Mouse (Mus musculus) heart, postnatal 0 days (tissue): ENCODE data around the gene 1700088E04Rik. TPM values are rescaled to one million over a fixed set of nuclear protein-coding genes. Genes with fewer than 3 reads are reported as not detected.

ENCODE experiments used
- ATAC-seq: fragments of 200-750 bp; cut with Nextera tagmentation; 2 replicates; pipeline ENCODE4 v1.8.0; 2017; ENCODE audit warnings: low read depth, moderate number of reproducible peaks, moderate library complexity; ENCODE audit not compliant: insufficient read depth
- DNase-seq: peaks from one replicate; pipeline ENCODE4 v3.0.0-alpha.2; 2016; ENCODE audit warnings: low spot score
- H3K27ac ChIP-seq: fragments of 300-500 bp; sonication (generic); 2 replicates; pipeline ENCODE4 v1.5.1; 2014; ENCODE audit warnings: low read depth, mild to moderate bottlenecking
- H3K27me3 ChIP-seq: fragments of 300-500 bp; sonication (generic); 2 replicates; pipeline ENCODE4 v1.6.1; 2014; ENCODE audit warnings: low read length, mixed read lengths; ENCODE audit not compliant: control insufficient read depth, insufficient read depth
- H3K36me3 ChIP-seq: fragments of 300-500 bp; sonication (generic); replicated peaks from 2 replicates; pipeline ENCODE4 v1.6.1; 2014; ENCODE audit warnings: low read length, mixed read lengths; ENCODE audit not compliant: control insufficient read depth, insufficient read depth
- H3K4me1 ChIP-seq: fragments of 300-500 bp; sonication (generic); 2 replicates; pipeline ENCODE4 v1.6.1; 2014; ENCODE audit warnings: antibody characterized with exemption; ENCODE audit not compliant: control insufficient read depth, insufficient read depth
- H3K4me2 ChIP-seq: fragments of 300-500 bp; sonication (generic); 2 replicates; pipeline ENCODE4 v1.6.1; 2014; ENCODE audit warnings: low read depth, mild to moderate bottlenecking, low read length, moderate library complexity
- H3K4me3 ChIP-seq: fragments of 300-500 bp; sonication (generic); 2 replicates; pipeline ENCODE4 v1.5.1; 2014; ENCODE audit warnings: low read depth, low read length
- H3K9ac ChIP-seq: fragments of 300-500 bp; sonication (generic); replicated peaks from 2 replicates; pipeline ENCODE4 v1.6.1; 2014; ENCODE audit warnings: low read depth, low read length, mixed read lengths
- H3K9me3 ChIP-seq: fragments of 300-500 bp; sonication (generic); replicated peaks from 2 replicates; pipeline ENCODE4 v1.6.1; 2016; ENCODE audit warnings: low read length; ENCODE audit not compliant: control insufficient read depth
- CTCF ChIP-seq: IDR thresholded peaks from 2 replicates; pipeline ENCODE4 v1.5.1; 2016; ENCODE audit warnings: antibody characterized with exemption, control low read depth, low read depth
- EP300 ChIP-seq: IDR thresholded peaks from 2 replicates; pipeline ENCODE4 v1.6.1; 2016; ENCODE audit warnings: antibody characterized with exemption, low read depth
- WGBS: fragments of 180-500 bp; shearing (Covaris S2); extraction: QIAGEN DNeasy Blood & Tissue Kit; methylation state at CpG from one replicate; pipeline ENCODE4 v1.1.7; 2014; 5-methylcytosine and 5-hydroxymethylcytosine counted together
- polyA plus RNA-seq: library from polyadenylated mRNA; unstranded; fragments of >200 nt; fragmentation: Nextera tagmentation; extraction: Ambion mirVana; gene quantifications from 2 replicates; pipeline ENCODE4 v1.2.1, GENCODE M21; 2015
- total RNA-seq: library from RNA; depleted of rRNA; stranded (reverse); fragments of >200 nt; gene quantifications from 2 replicates; pipeline ENCODE4 v1.2.3, GENCODE M21; 2014; ENCODE audit warnings: low replicate concordance; rRNA removed

Gene 1700088E04Rik
- total RNA-seq = 2.2 TPM in 1 of 2 replicates, not detected in the other
- polyA plus RNA-seq = 8.8 and 10.7 TPM in 2 replicates

DNA sequence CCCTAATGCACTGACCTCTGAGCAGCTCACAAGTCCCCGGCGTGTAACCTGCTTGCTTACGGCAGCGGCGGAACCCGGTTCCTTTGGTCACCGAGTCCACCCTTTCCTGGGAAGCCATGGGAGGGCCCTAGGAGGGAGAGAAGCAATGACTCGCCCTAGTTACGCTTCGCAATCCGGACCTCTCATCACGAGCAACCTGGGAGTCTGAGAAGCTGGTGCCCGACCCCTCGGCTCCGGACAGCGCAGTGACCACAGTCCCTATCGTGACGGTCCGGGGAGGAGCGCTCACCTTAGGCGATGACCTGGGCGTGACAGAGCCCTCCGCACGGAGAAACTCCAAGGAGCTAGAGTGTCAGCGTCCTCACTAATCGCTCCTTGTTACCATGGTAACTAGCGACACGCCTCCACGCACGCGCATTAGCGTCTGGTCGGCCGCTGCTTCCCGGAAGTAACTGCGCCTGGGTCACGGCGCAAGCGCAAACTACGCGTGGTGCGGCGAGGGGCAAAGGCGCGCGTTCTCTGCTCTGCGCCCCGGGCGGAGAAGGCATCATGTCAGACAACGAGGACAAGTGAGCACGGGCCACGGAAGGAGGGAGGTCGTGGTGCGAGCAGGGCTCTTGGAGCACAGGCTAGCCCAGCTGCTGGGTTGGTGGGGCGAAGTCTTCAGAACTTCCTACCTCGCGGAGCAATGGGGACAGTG is at the start of gene 1700088E04Rik, which contains the start of gene Polr2f:
Gene 1700088E04Rik (minus strand): TSS at position 388 of the 700 bp plus-strand sequence.
Gene Polr2f (plus strand): TSS at position 144 of the 700 bp plus-strand sequence.
- H3K4me2 ChIP-seq = peak within 1 kb of the TSS; percentile 92
- peak within 1 kb of the TSS; percentile 71 for H3K4me3 ChIP-seq
- no peaks in the 10 kb centered on the region for H3K9me3 ChIP-seq
- TF ChIP-seq CTCF (no peak), EP300 (no peak)
- peaks cover 18% of the 10 kb centered on the region for H3K36me3 ChIP-seq
- H3K27me3 ChIP-seq = no peaks in the 10 kb centered on the region
- peaks cover 7% of the 10 kb centered on the region; the same call in 1 of the 2 replicates for H3K4me1 ChIP-seq
- peak; percentile 90 for DNase-seq
- ATAC-seq = peak; percentile 88
- peak within 1 kb of the TSS; percentile 28; the same call in 1 of the 2 replicates for H3K27ac ChIP-seq
- under 1% methylated on average over 57 of the region's 57 CpGs for WGBS
- H3K9ac ChIP-seq = peak within 1 kb of the TSS; percentile 67

DNA sequence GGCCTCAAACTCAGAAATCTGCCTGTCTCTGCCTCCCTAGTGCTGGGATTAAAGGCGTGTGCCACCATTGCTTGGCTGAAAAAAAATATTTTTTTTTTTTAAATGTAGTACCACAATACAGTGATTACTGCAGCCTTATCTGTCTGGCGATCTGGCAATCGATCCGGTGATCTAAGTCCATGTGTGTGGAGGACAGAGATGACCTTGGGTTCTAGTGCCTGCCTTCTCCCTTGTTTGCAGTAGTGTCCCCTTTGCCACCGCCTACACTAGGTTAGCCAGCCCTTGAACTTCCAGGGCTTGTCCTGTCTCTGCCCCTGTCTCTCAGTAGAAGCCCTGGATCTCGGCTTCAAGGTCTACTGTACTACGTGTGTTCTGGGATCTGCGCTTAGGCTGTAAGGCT is 46.8 kb upstream of the 1700088E04Rik start:
- H3K4me1 ChIP-seq = 0 out of 2 replicates have a peak, but pooled peaks cover 2% of the 10 kb centered on the region
- H3K27ac ChIP-seq = no peak overlapping the region
- no peak overlapping the region for H3K4me2 ChIP-seq
- WGBS = 84% methylated on average over 8 of the region's 8 CpGs
- no peak for ATAC-seq
- TF ChIP-seq CTCF = no peak
- no peak for TF ChIP-seq EP300
- H3K9ac ChIP-seq = no peak overlapping the region
- H3K27me3 ChIP-seq = 0 out of 2 replicates have a peak, but pooled peaks cover 4% of the 10 kb centered on the region
- no peak overlapping the region for H3K4me3 ChIP-seq
- no peaks in the 10 kb centered on the region for H3K9me3 ChIP-seq
- no peak for DNase-seq
- no peaks in the 10 kb centered on the region for H3K36me3 ChIP-seq

DNA sequence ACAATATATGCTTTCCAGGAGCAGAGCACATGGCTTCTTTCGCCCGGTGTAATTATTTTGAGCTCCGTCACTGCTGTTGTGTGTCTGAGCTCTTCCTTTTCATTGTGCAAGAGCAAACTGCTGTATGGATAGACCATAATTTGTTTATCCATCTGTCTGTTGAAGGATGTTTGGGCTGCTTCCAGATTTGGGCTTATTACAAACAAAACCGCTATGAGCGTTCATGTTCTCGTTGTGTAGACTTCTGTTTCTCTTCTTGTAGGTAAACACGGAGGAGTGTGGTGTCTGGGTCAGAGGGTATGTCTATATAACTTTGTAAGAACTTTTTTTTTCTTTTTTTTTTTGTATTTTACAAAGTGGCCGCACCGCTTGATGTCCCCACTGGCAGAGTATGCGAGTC is 44.2 kb upstream of the 1700088E04Rik start:
- Histone ChIP-seq H3K9ac (no peak overlapping the region), H3K27ac (no peak overlapping the region), H3K36me3 (no peaks in the 10 kb centered on the region), H3K27me3 (0 out of 2 replicates have a peak, but pooled peaks cover 4% of the 10 kb centered on the region), H3K4me2 (no peak overlapping the region), H3K4me3 (no peak overlapping the region), H3K9me3 (no peaks in the 10 kb centered on the region), H3K4me1 (no peaks in the 10 kb centered on the region)
- ATAC-seq (no peak), DNase-seq (no peak)
- TF ChIP-seq EP300 (no peak), CTCF (no peak)
- 82% methylated on average over 10 of the region's 10 CpGs for WGBS

DNA sequence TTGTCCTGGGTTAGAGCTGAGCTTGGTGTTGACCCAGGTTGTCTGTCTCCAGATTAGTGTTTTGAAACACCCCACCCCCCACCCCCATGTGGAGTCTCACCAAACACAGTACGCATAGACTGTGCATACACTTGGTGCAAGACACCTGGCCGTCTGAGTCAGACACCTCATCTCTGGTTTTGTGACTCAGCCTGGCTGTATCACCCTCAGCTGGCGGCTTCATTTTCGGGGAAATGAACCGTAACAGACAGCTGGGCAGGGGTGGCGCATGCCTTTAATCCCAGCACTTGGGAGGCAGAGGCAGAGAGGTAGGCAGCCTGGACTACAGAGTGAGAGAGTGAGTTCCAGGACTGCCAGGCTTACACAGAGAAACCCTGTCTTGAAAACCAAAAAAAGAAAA is 35.9 kb upstream of the 1700088E04Rik start:
- H3K4me3 ChIP-seq = no peak overlapping the region
- TF ChIP-seq CTCF (no peak), EP300 (no peak)
- H3K9me3 ChIP-seq = no peaks in the 10 kb centered on the region
- no peak for DNase-seq
- H3K27ac ChIP-seq = no peak overlapping the region
- no peak for ATAC-seq
- no peak overlapping the region for H3K4me2 ChIP-seq
- H3K4me1 ChIP-seq = no peaks in the 10 kb centered on the region
- H3K36me3 ChIP-seq = no peaks in the 10 kb centered on the region
- no peaks in the 10 kb centered on the region for H3K27me3 ChIP-seq
- WGBS = 75% methylated on average over 6 of the region's 6 CpGs
- no peak overlapping the region for H3K9ac ChIP-seq

DNA sequence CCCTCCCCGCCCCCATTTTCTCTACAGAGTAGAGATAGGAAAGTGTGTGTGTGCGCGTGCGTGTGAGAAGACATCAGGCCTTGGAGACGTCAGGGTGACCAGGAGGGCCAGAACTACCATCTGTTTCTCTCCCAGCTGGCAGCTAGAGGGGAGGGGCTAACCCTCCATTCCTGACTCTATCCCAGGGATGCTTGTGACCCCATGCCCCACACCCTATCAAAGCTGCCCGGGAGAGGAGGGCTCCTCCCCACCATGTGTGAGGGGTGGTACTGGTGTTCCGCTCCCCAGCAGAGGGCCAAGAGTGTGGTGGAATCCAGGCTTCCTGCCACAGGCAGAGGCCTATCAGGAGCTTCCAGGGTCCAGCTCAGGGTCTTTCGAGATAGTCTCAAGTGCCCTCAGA is 25.7 kb upstream of the 1700088E04Rik start:
- H3K9ac ChIP-seq = no peak overlapping the region
- TF ChIP-seq EP300 = no peak
- TF ChIP-seq CTCF = no peak
- H3K9me3 ChIP-seq = no peaks in the 10 kb centered on the region
- H3K27me3 ChIP-seq = peaks cover 43% of the 10 kb centered on the region
- DNase-seq = no peak
- 51% methylated on average over 8 of the region's 8 CpGs for WGBS
- no peak overlapping the region for H3K27ac ChIP-seq
- H3K4me3 ChIP-seq = no peak overlapping the region
- no peaks in the 10 kb centered on the region for H3K4me1 ChIP-seq
- no peak overlapping the region for H3K4me2 ChIP-seq
- no peak for ATAC-seq
- H3K36me3 ChIP-seq = no peaks in the 10 kb centered on the region
